Mouse (Mus musculus) hindbrain, embryonic 13.5 days (tissue): ENCODE results near the gene Apold1. TPM values are rescaled to one million over a fixed set of nuclear protein-coding genes. Genes with fewer than 3 reads are reported as not detected.

ENCODE experiments used
- ATAC-seq: fragments of 200-750 bp; cut with Nextera tagmentation; 2 replicates; pipeline ENCODE4 v1.8.0; 2017; ENCODE audit warnings: moderate TSS enrichment; ENCODE audit not compliant: low FRiP score
- H3K27ac ChIP-seq: fragments of 300-500 bp; sonication (generic); 2 replicates; pipeline ENCODE4 v1.5.1; 2015; ENCODE audit warnings: inconsistent platforms, mild to moderate bottlenecking, moderate library complexity
- H3K27me3 ChIP-seq: fragments of 300-500 bp; sonication (generic); 2 replicates; pipeline ENCODE4 v1.6.1; 2015; ENCODE audit warnings: mild to moderate bottlenecking, inconsistent platforms
- H3K36me3 ChIP-seq: fragments of 300-500 bp; sonication (generic); 2 replicates; pipeline ENCODE4 v1.6.1; 2015; ENCODE audit warnings: mild to moderate bottlenecking, inconsistent platforms
- H3K4me1 ChIP-seq: fragments of 300-500 bp; sonication (generic); replicated peaks from 2 replicates; pipeline ENCODE4 v1.6.1; 2015; ENCODE audit warnings: inconsistent platforms
- H3K4me2 ChIP-seq: fragments of 300-500 bp; sonication (generic); 2 replicates; pipeline ENCODE4 v1.6.1; 2015; ENCODE audit warnings: inconsistent platforms, mild to moderate bottlenecking, moderate library complexity
- H3K4me3 ChIP-seq: fragments of 300-500 bp; sonication (generic); 2 replicates; pipeline ENCODE4 v1.5.1; 2015; ENCODE audit warnings: mild to moderate bottlenecking, inconsistent platforms
- H3K9ac ChIP-seq: fragments of 300-500 bp; sonication (generic); 2 replicates; pipeline ENCODE4 v1.6.1; 2015; ENCODE audit warnings: mild to moderate bottlenecking, inconsistent platforms
- H3K9me3 ChIP-seq: fragments of 300-500 bp; sonication (generic); 2 replicates; pipeline ENCODE4 v1.6.1; 2016; ENCODE audit warnings: inconsistent platforms
- WGBS: fragments of 180-500 bp; shearing (Covaris S2); methylation state at CpG from one replicate; pipeline ENCODE4 v1.1.7; 2015; 5-methylcytosine and 5-hydroxymethylcytosine counted together
- polyA plus RNA-seq: library from polyadenylated mRNA; unstranded; fragments of >200 nt; fragmentation: Nextera tagmentation; extraction: Ambion mirVana; gene quantifications from 2 replicates; pipeline ENCODE4 v1.2.1, GENCODE M21; 2015

Apold1 gene
- polyA plus RNA-seq, 1 experiment from 2014 or later = 3.8 TPM

DNA sequence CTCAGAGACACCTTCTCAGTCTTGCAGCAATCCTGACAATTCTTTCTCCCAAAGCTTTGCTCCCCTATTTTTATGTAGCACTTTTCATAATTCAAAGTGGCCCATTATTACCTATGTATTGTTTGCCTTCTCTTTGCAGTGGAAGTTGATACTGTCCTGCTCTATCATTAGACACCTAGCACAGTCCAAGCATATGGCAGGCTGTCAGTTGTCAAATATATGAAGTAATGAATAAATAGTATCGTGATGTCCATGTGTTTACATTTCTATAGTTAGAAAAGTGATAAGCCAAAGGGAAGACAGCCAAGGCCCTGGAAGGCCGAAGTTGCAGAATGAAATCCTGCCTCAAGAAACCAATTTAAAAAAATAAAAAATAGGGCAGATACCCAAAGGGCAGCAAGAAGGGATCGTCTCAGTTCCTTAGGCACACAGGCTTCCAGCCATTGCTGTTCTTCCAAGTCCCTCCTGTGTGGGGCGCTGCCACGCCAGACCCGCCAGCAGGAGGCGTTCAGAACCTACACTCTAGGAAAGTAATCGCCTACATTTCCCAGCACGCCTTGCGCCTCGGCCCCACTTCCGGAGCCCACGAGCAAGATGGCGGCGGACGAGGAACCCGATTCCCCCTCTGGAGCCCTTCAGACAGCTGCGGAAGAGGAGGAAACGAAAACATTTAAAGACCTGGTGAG, 29.7 kb downstream of the Apold1 start, which contains the start of gene Ddx47:
TSS of gene Ddx47 (plus strand) at position 565 of the 686 bp plus-strand sequence.
- ATAC-seq = peak; percentile 93
- Histone ChIP-seq H3K9me3 (no peaks in the 10 kb centered on the region), H3K9ac (peak within 1 kb of the TSS; percentile 87), H3K36me3 (peaks cover 28% of the 10 kb centered on the region), H3K27ac (0 out of 2 replicates have a peak within 1 kb of the TSS, but pooled peaks have one; percentile 44), H3K27me3 (no peaks in the 10 kb centered on the region), H3K4me3 (peak within 1 kb of the TSS; percentile 81), H3K4me2 (peak within 1 kb of the TSS; percentile 92), H3K4me1 (peaks cover 8% of the 10 kb centered on the region)
- WGBS = 6% methylated on average over 19 of the region's 19 CpGs

DNA sequence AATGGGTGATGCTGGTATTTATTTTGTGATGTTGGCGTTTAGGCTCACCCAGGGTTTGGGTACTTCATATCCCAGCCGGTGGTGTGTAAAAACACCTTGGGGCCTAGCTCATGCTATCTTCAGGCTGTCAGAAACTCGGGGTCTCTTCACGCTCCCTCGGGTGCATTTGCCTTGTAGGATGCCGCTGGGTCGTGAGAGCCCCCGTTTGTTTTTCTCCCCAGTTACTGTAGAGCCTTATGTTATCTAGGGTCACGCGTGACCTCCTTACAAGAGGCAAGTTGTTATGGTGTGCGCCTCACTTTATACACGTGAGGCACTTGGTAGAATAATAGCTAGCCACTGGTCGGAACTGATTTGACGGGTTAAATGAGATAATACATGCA, 30.2 kb downstream of the Apold1 start:
- 0 out of 2 replicates have a peak overlapping the region, but pooled peaks have one; percentile 44 for H3K27ac ChIP-seq
- 2% methylated on average over 14 of the region's 14 CpGs for WGBS

DNA sequence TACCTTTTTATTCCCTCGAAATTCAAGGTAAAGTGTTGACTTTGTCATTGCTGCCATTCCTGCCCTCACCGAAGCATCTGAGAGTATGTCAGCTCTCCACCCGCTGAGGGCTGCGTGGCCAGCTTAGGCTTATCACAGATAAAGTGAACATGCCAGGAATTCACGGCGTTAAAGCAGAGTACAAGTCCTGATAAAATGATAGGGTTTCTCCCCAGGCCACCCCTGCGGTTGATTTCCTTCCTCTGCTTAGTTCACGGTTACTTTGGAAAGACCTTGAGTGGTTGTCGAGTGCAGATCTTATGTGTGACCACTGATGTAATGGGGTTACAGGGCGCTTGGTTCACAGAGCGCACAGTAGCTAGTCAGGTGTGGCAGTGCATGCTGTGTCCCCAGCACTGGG, 35.7 kb downstream of the Apold1 start:
- 96% methylated on average over 11 of the region's 11 CpGs for WGBS
- Histone ChIP-seq H3K9me3 (no peaks in the 10 kb centered on the region), H3K4me1 (peaks cover 4% of the 10 kb centered on the region), H3K36me3 (peaks cover 87% of the 10 kb centered on the region), H3K27me3 (no peaks in the 10 kb centered on the region), H3K27ac (no peak overlapping the region), H3K4me3 (no peak overlapping the region), H3K9ac (no peak overlapping the region), H3K4me2 (no peak overlapping the region)
- no peak for ATAC-seq

More for the DNA sequence above, 30.2 kb downstream of the Apold1 start:
- Histone ChIP-seq H3K4me2 (peak overlapping the region; percentile 92), H3K4me1 (peaks cover 8% of the 10 kb centered on the region), H3K36me3 (peaks cover 34% of the 10 kb centered on the region), H3K9ac (peak overlapping the region; percentile 87), H3K27me3 (no peaks in the 10 kb centered on the region), H3K9me3 (no peaks in the 10 kb centered on the region), H3K4me3 (peak overlapping the region; percentile 81)
- ATAC-seq = peak; percentile 71

DNA sequence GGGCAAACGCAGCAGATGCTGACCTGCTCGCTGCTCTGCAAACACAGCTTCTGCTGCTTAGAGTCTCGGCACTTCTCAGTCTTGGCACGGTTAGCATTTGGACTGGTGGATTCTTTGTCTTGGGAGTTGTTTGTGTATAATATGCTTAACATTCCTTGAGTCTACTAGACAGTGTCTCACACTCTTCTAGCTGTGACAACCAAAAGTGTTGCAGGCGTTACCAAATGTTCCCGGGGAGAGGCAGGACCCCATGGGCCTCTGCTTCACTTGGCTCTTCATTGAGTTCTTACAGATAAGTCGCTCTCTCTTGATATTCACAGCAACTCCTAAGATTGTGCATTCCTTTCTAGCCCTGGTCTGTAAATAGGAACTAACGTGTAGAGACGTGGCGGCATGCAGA, 38.0 kb downstream of the Apold1 start:
- peaks cover 98% of the 10 kb centered on the region for H3K36me3 ChIP-seq
- no peak overlapping the region for H3K4me3 ChIP-seq
- H3K27me3 ChIP-seq = no peaks in the 10 kb centered on the region
- 88% methylated on average over 10 of the region's 10 CpGs for WGBS
- no peak for ATAC-seq
- no peak overlapping the region for H3K4me2 ChIP-seq
- 0 out of 2 replicates have a peak overlapping the region, but pooled peaks have one; percentile 39 for H3K9ac ChIP-seq
- H3K4me1 ChIP-seq = no peaks in the 10 kb centered on the region
- no peak overlapping the region for H3K27ac ChIP-seq
- H3K9me3 ChIP-seq = no peaks in the 10 kb centered on the region

DNA sequence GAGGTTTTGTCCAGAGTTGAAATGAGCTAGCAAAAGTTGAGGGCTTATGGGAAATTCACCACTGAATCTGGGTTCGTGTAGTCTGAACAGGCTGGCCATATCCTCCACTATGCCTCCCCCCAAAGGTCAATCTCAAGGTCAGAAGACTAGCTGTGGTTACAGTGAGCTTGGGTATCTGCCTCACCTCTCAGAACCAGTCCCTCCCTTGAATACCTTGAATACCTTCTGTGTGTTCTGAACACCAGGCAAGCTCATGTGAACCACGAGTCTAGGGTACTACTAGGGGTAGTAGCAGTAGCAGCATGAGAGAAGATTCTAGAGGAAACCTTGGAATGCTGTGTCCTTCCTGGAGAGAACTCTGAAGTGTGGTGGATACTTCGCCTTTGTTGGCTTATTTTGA, 40.1 kb downstream of the Apold1 start:
- no peaks in the 10 kb centered on the region for H3K9me3 ChIP-seq
- H3K27ac ChIP-seq = no peak overlapping the region
- no peak for ATAC-seq
- no peaks in the 10 kb centered on the region for H3K4me1 ChIP-seq
- peaks cover 87% of the 10 kb centered on the region for H3K36me3 ChIP-seq
- H3K4me2 ChIP-seq = no peak overlapping the region
- WGBS = 97% methylated on average over 3 of the region's 3 CpGs
- H3K27me3 ChIP-seq = no peaks in the 10 kb centered on the region
- no peak overlapping the region for H3K4me3 ChIP-seq
- H3K9ac ChIP-seq = no peak overlapping the region

DNA sequence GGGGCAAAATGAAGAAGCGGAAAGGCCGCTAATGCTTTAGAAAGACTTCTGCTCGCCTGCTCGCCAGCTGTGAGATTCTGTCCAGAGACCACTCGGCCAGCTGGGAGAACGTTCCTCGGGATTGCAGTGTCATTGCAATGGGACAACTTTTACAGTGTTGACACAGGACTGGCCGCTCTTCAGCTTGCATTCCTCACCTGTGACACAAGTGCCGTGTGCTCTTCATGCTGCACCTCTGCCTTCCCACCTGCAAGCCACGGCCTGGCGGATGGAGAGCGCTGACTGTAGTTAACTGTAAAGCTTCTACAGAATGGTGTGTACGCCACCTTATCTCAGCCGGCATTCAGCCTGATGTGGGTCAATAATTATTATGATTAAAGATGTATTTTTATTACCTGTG, 41.9 kb downstream of the Apold1 start:
- Histone ChIP-seq H3K9me3 (no peaks in the 10 kb centered on the region), H3K36me3 (peaks cover 70% of the 10 kb centered on the region), H3K27ac (no peak overlapping the region), H3K4me3 (no peak overlapping the region), H3K27me3 (no peaks in the 10 kb centered on the region), H3K4me2 (no peak overlapping the region), H3K4me1 (no peaks in the 10 kb centered on the region), H3K9ac (no peak overlapping the region)
- ATAC-seq = no peak
- WGBS = 95% methylated on average over 14 of the region's 14 CpGs

DNA sequence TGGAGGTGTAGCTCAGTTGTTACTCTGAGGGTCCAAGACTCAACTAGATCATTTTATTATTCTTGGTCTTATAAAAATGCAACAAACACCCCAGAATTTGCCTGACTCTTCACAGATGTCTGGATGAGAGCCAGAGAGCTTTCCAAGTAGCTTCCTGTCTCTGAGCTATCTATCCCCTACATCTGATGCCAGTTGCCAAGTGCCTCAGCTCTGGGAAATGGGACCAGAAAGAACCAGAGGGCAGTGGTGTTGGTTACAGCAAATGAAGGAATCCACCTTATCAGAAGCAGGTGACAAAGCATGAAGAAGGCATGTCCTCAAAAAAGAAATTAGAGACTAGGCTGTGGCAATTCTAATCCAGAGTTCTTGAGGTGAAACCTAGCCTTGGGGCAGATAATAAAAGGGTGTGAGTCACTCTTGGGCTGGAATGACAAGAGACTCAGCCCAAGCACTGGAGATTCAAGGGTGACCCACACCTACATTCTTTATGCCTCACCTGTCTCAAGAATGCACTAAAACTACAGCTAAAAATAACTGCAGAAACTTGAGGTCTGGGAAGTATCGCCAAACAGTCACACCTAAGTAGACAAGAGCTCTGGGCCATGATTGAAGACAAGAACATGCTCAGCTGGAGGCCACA, 43.4 kb downstream of the Apold1 start:
- H3K36me3 ChIP-seq = peaks cover 56% of the 10 kb centered on the region
- no peak for ATAC-seq
- 98% methylated on average over 1 of the region's 1 CpGs for WGBS

DNA sequence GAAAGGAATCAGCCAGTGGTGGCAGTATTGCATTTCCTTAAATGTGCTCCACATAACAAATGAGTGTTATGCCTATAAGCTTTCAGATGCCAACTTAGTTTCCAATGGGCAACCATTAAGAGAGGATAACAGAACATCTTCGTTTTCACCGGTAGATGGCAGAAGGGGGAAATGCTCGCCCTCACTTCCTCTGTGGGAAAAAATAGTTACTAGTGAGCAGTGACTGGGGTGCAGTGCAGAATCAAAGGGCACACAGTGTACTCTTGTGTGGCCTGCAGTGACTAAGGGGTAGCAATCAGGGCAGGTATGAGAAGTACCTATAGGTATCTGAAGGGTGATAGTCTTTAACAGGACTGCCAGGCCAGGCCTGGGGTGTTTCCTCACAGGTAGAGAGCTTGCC, 44.7 kb downstream of the Apold1 start:
- WGBS = 7% methylated on average over 3 of the region's 3 CpGs
- no peak; the same call in 1 of the 2 replicates for ATAC-seq
- Histone ChIP-seq H3K4me2 (no peak overlapping the region), H3K9me3 (no peaks in the 10 kb centered on the region), H3K4me3 (no peak overlapping the region), H3K36me3 (peaks cover 42% of the 10 kb centered on the region), H3K27me3 (no peaks in the 10 kb centered on the region), H3K27ac (no peak overlapping the region), H3K4me1 (no peaks in the 10 kb centered on the region), H3K9ac (no peak overlapping the region)

More for the DNA sequence above, 43.4 kb downstream of the Apold1 start:
- Histone ChIP-seq H3K9me3 (no peaks in the 10 kb centered on the region), H3K27me3 (no peaks in the 10 kb centered on the region), H3K4me3 (no peak overlapping the region), H3K4me1 (no peaks in the 10 kb centered on the region), H3K27ac (no peak overlapping the region), H3K9ac (no peak overlapping the region), H3K4me2 (no peak overlapping the region)

DNA sequence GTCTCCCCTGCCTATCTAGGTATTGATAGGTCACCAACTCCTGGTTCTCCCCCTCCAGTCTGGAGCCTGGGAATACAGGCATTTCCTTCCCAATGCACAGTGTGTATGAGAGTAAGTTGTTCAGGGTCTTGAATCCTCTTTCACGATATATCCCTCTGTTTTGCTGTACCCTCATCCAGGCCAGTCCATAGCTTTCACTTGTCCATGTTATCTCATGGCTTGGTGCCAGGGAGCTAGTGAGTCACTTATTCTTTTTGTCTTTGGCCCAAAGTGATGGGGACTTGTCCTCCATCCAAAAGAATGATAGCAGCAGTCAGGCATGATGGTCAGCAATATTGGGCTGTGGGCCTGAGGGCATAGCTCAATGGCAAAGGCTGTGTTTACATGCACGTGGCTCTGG, 45.2 kb downstream of the Apold1 start:
- Histone ChIP-seq H3K4me2 (no peak overlapping the region), H3K36me3 (peaks cover 37% of the 10 kb centered on the region), H3K9ac (no peak overlapping the region), H3K9me3 (no peaks in the 10 kb centered on the region), H3K4me1 (no peaks in the 10 kb centered on the region), H3K27me3 (no peaks in the 10 kb centered on the region), H3K27ac (no peak overlapping the region), H3K4me3 (no peak overlapping the region)
- no peak for ATAC-seq
- 76% methylated on average over 2 of the region's 2 CpGs for WGBS

DNA sequence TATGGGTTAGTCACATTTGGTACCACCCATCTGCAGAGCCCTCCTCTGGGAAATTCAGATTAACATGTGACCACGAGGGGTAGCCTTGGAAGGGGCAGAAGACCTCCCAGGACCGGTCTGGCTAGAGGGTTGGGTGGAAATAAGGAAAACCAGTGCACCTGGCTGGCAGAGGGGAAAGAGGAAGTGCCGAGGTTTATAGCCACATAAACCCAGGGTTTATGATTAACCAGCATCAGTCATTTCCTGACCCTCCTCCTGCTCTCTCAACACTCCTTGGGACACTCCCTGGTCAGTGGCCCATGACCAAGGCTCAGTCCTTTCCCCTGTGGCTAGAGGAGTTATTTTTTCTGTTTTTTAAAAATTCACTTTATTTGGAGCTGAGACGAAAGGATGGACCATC, 47.7 kb downstream of the Apold1 start:
- no peak for ATAC-seq
- no peak overlapping the region for H3K27ac ChIP-seq

More for the DNA sequence above, 47.7 kb downstream of the Apold1 start:
- H3K27me3 ChIP-seq = no peaks in the 10 kb centered on the region
- H3K4me3 ChIP-seq = no peak overlapping the region
- 67% methylated on average over 4 of the region's 4 CpGs for WGBS
- peaks cover 13% of the 10 kb centered on the region for H3K36me3 ChIP-seq
- H3K4me2 ChIP-seq = no peak overlapping the region
- no peaks in the 10 kb centered on the region for H3K4me1 ChIP-seq
- H3K9ac ChIP-seq = no peak overlapping the region
- no peaks in the 10 kb centered on the region for H3K9me3 ChIP-seq
